Mouse (Mus musculus) mouse trophoblast stem cell (cell line): ENCODE results near the gene Calm3.

Experiments
- in situ Hi-C, 2 experiments: fragments of 300-500 bp; cut with MseI, MboI; formaldehyde crosslinking; loops; 2 replicates in 1 of 2; 3 replicates in 1 of 2; pipeline ENCODE4 v1.15.1; 2025

The Calm3 gene

GRCm38 (mm10) chr7:16924037-16924834 lies at the start of gene Calm3:
TSS of gene Calm3 (minus strand) at chr7:16924114.
- in situ Hi-C loops = loop anchor here in 1 of 2 experiments (5.0 kb wide), 1 partner anchor 37 kb away; no protein-coding TSS in a partner anchor

- in situ Hi-C loops = no loop called here
Measured at GRCm38 (mm10) chr7:16971160-16971559, 47.2 kb upstream of the Calm3 start.

GRCm38 (mm10) chr7:16968414-16968813 lies 44.5 kb upstream of the Calm3 start:
- in situ Hi-C loops = no loop called here

- in situ Hi-C loops = loop anchor here in 1 of 2 experiments (5.0 kb wide), 1 partner anchor 36 kb away; no protein-coding TSS in a partner anchor
Measured at GRCm38 (mm10) chr7:16961678-16962077, 37.8 kb upstream of the Calm3 start.

GRCm38 (mm10) chr7:16959539-16960187 lies 35.7 kb upstream of the Calm3 start, which contains the start of gene Pnmal1:
TSS of gene Pnmal1 (plus strand) at chr7:16959679.
- in situ Hi-C loops = loop anchor here in 1 of 2 experiments (5.0 kb wide), 1 partner anchor 38 kb away; no protein-coding TSS in a partner anchor

- in situ Hi-C loops = no loop called here
Measured at GRCm38 (mm10) chr7:16956410-16957265, 32.7 kb upstream of the Calm3 start.

- in situ Hi-C loops = no loop called here
Measured at GRCm38 (mm10) chr7:16955712-16956111, 31.8 kb upstream of the Calm3 start.

- in situ Hi-C loops = loop anchor here (5.0 kb wide), 2 partner anchors 44 to 114 kb away; no protein-coding TSS in a partner anchor
Measured at GRCm38 (mm10) chr7:16953776-16954175, 29.9 kb upstream of the Calm3 start.

GRCm38 (mm10) chr7:16950861-16951635 lies 27.1 kb upstream of the Calm3 start:
- in situ Hi-C loops = loop anchor here (5.0 kb wide), 2 partner anchors 46 to 116 kb away; no protein-coding TSS in a partner anchor

- in situ Hi-C loops = loop anchor here (5.0 to 10.0 kb wide), 3 partner anchors 47 to 117 kb away; partner anchors contain the start of gene Hif3a (in 1 of the 2)
Measured at GRCm38 (mm10) chr7:16949908-16950841, 26.3 kb upstream of the Calm3 start.

- in situ Hi-C loops = loop anchor here in 1 of 2 experiments (10.0 kb wide), 1 partner anchor 116 kb away; the partner anchor contains the start of gene Hif3a
Measured at GRCm38 (mm10) chr7:16948923-16949458, 25.1 kb upstream of the Calm3 start.

- in situ Hi-C loops = loop anchor here in 1 of 2 experiments (10.0 kb wide), 1 partner anchor 117 kb away; the partner anchor contains the start of gene Hif3a
Measured at GRCm38 (mm10) chr7:16947959-16948361, 24.0 kb upstream of the Calm3 start.

- in situ Hi-C loops = loop anchor here in 1 of 2 experiments (10.0 kb wide), 1 partner anchor 117 kb away; the partner anchor contains the start of gene Hif3a
Measured at GRCm38 (mm10) chr7:16947349-16947895, 23.5 kb upstream of the Calm3 start.

GRCm38 (mm10) chr7:16946441-16947348 lies 22.8 kb upstream of the Calm3 start:
- in situ Hi-C loops = loop anchor here in 1 of 2 experiments (10.0 kb wide), 1 partner anchor 118 kb away; the partner anchor contains the start of gene Hif3a

GRCm38 (mm10) chr7:16945419-16945818 lies 21.5 kb upstream of the Calm3 start:
- in situ Hi-C loops = loop anchor here in 1 of 2 experiments (10.0 kb wide), 1 partner anchor 119 kb away; the partner anchor contains the start of gene Hif3a

GRCm38 (mm10) chr7:16944808-16945315 lies 20.9 kb upstream of the Calm3 start:
- in situ Hi-C loops = loop anchor here in 1 of 2 experiments (10.0 kb wide), 1 partner anchor 120 kb away; the partner anchor contains the start of gene Hif3a
